Mouse (Mus musculus) neural tube, embryonic 15.5 days (tissue): ENCODE measurements at regions not wholly inside any gene's neighbourhood (a gene's known extent, or its start where the extent isn't known, plus 50 kb on each side); places are given as distances from the start of the nearest gene placed in this dataset.
A peak's percentile ranks its signal among the peaks of the same experiment; 100 is the strongest.

Experiments
- ATAC-seq: fragments of 200-750 bp; cut with Nextera tagmentation; 2 replicates; pipeline ENCODE4 v1.8.0; 2017; ENCODE audit warnings: mild to moderate bottlenecking, moderate TSS enrichment, moderate library complexity; ENCODE audit not compliant: low FRiP score
- H3K27ac ChIP-seq: fragments of 300-500 bp; sonication (generic); replicated peaks from 2 replicates; pipeline ENCODE4 v1.5.1; 2015; ENCODE audit warnings: mild to moderate bottlenecking, inconsistent platforms
- H3K27me3 ChIP-seq: fragments of 300-500 bp; sonication (generic); replicated peaks from 2 replicates; pipeline ENCODE4 v1.6.1; 2015; ENCODE audit warnings: inconsistent platforms
- H3K36me3 ChIP-seq: fragments of 300-500 bp; sonication (generic); 2 replicates; pipeline ENCODE4 v1.6.1; 2015; ENCODE audit warnings: inconsistent platforms
- H3K4me1 ChIP-seq: fragments of 300-500 bp; sonication (generic); 2 replicates; pipeline ENCODE4 v1.6.1; 2015; ENCODE audit warnings: inconsistent platforms
- H3K4me2 ChIP-seq: fragments of 300-500 bp; sonication (generic); 2 replicates; pipeline ENCODE4 v1.6.1; 2015; ENCODE audit warnings: inconsistent platforms, mild to moderate bottlenecking, moderate library complexity
- H3K4me3 ChIP-seq: fragments of 300-500 bp; sonication (generic); replicated peaks from 2 replicates; pipeline ENCODE4 v1.5.1; 2015; ENCODE audit warnings: mild to moderate bottlenecking, inconsistent platforms
- H3K9ac ChIP-seq: fragments of 300-500 bp; sonication (generic); replicated peaks from 2 replicates; pipeline ENCODE4 v1.6.1; 2015; ENCODE audit warnings: mild to moderate bottlenecking, inconsistent platforms
- H3K9me3 ChIP-seq: fragments of 300-500 bp; sonication (generic); replicated peaks from 2 replicates; pipeline ENCODE4 v1.6.1; 2016; ENCODE audit warnings: inconsistent platforms
- WGBS: fragments of 180-500 bp; shearing (Covaris S2); methylation state at CpG from one replicate; pipeline ENCODE4 v1.1.7; 2015; ENCODE audit warnings: mixed read lengths; 5-methylcytosine and 5-hydroxymethylcytosine counted together

DNA sequence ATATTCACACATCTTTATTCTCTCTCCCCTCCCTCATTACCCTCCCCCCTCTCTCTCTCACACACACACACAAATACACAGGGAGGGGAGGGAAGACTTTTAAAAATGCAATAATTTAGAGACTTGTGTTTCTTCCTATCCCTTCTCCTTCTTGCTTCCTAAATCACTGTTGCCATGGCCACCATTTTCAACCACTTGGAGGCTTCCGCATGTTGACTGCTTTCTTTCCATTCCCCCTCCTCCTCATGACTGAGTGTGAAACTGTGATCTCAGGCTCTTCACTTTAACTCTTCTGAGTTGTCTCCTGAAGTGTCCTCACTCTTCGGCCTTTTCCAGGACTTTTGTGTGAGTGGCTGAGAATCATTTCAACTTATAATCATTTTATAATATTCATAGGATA, 81.2 kb upstream of the Daam1 start:
- Histone ChIP-seq H3K4me1 (peaks cover 20% of the 10 kb centered on the region), H3K27ac (no peak overlapping the region), H3K4me2 (no peak overlapping the region), H3K9ac (no peak overlapping the region), H3K27me3 (no peaks in the 10 kb centered on the region), H3K4me3 (no peak overlapping the region), H3K9me3 (no peaks in the 10 kb centered on the region), H3K36me3 (no peaks in the 10 kb centered on the region)
- no peak for ATAC-seq
- 74% methylated on average over 2 of the region's 2 CpGs for WGBS

DNA sequence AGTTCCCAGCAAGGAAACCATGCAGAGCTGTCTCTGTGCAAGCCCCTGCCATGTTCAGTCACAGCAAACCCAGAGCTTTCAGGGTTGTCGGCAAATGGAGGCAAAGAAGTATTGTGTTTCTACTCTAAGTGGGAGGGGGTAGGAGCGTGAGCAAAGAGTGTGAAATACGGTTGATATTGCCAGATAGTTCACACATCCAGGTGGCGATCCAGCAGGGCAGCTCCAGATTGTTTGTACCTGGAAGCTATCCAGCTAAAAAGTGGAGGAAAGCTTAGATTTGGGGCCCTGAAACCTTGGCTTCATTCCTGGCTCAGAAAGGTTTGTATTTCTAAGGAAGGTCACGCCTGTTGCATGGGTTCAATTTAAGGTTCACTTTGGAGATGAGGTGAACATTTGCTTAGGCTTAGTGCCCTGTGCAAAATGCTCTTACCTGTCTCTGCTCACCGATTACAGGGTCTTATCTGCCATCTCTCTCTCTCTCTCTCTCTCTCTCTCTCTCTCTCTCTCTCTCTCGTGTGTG, 78.1 kb upstream of the Daam1 start:
- Histone ChIP-seq H3K27ac (no peak overlapping the region), H3K4me3 (no peak overlapping the region), H3K4me1 (peaks cover 14% of the 10 kb centered on the region), H3K9ac (no peak overlapping the region), H3K4me2 (no peak overlapping the region), H3K36me3 (no peaks in the 10 kb centered on the region), H3K27me3 (no peaks in the 10 kb centered on the region), H3K9me3 (no peaks in the 10 kb centered on the region)
- 70% methylated on average over 7 of the region's 7 CpGs for WGBS
- no peak for ATAC-seq

DNA sequence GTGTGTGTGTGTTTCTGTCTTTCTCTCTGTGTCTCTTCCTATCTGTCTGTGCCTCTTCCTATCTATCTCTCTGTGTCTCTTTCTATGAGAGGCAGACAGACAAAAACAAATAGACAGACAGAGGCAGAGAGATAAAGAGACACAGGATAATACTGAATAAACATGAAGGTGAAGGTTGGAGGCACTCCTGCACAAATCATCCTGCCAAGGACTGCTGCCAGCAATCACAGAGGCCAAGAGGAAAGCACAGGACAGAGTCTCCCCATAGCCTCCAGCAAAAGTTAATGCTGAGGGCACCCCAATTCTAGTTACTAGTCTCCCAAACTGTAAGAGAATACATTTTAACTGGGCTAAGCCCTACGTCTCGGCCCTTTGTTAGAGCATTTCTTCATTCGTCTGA, 77.6 kb upstream of the Daam1 start:
- H3K4me2 ChIP-seq: no peak overlapping the region
- H3K9me3 ChIP-seq: no peaks in the 10 kb centered on the region
- WGBS: 87% methylated on average over 3 of the region's 3 CpGs
- H3K27me3 ChIP-seq: no peaks in the 10 kb centered on the region
- no peak overlapping the region for H3K4me3 ChIP-seq
- peaks cover 9% of the 10 kb centered on the region for H3K4me1 ChIP-seq
- no peaks in the 10 kb centered on the region for H3K36me3 ChIP-seq
- ATAC-seq: no peak
- H3K27ac ChIP-seq: no peak overlapping the region
- H3K9ac ChIP-seq: no peak overlapping the region

DNA sequence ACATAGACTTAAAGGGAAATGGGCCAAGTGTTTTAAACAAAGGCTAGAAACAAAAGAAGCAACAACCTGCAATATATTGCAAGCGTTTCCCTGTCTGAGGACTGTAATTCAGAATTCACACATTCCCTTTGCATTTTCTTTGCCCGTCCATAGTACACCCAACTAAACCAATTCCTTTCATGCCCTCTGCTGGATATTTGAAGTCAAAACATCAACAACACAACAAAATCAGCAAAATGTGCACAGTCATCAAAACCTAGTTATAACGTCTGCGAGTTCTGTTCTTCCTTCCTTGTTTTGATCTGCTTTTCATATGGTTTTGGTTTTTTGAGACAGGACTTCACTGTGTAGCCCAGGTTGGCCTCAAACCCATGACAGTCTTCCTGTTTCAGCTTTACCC, 67.7 kb upstream of the Daam1 start:
- Histone ChIP-seq H3K27ac (no peak overlapping the region), H3K9me3 (no peaks in the 10 kb centered on the region), H3K4me3 (no peak overlapping the region), H3K36me3 (no peaks in the 10 kb centered on the region), H3K27me3 (no peaks in the 10 kb centered on the region), H3K4me1 (no peaks in the 10 kb centered on the region), H3K4me2 (peak overlapping the region; percentile 29), H3K9ac (no peak overlapping the region)
- ATAC-seq: no peak
- WGBS: 53% methylated on average over 4 of the region's 4 CpGs

DNA sequence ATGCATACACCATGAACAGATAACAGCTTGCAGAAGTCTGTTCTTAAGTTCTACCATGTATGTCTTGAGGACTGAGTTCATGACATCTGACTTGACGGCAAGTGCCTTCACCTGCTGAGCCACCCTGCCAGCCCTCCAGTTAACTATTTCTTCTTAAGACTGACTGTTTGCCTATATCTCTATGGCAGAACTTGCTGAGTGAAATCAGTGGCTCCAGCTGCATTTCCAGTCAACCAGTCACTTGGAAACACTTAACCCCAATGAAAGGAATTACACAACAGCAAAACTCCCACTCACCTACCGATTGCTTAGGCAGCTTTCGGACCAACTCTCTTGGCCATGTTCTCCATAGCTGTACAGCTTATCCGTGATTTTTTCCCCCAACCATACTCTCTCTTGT, 64.8 kb upstream of the Daam1 start:
- 95% methylated on average over 4 of the region's 4 CpGs for WGBS
- H3K36me3 ChIP-seq: no peaks in the 10 kb centered on the region
- no peak for ATAC-seq

DNA sequence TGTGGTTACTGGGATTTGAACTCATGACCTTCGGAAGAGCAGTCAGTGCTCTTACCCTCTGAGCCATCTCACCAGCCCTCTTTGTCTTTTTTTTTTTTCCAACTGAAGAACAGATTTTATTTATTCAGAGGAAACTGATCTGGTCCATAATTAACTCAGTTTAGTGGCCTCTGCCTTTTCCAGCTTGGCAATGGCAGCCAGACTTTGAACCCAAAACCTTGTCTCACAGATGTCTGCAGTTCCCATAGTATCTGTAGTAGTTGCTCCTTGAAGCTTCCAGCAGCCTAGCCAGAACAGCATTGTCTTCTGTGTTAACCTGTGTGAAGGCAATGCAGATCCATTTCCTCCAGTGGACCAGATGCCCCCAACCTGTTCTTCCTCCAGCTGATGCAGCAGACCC, 64.2 kb upstream of the Daam1 start:
- Histone ChIP-seq H3K9ac (no peak overlapping the region), H3K27ac (no peak overlapping the region), H3K9me3 (no peaks in the 10 kb centered on the region), H3K4me2 (no peak overlapping the region), H3K4me1 (peaks cover 7% of the 10 kb centered on the region; the same call in 1 of the 2 replicates), H3K27me3 (no peaks in the 10 kb centered on the region), H3K4me3 (no peak overlapping the region), H3K36me3 (no peaks in the 10 kb centered on the region)
- 100% methylated on average over 1 of the region's 1 CpGs for WGBS
- ATAC-seq: no peak

More for the DNA sequence above, 64.8 kb upstream of the Daam1 start:
- Histone ChIP-seq H3K9ac (no peak overlapping the region), H3K4me1 (peaks cover 7% of the 10 kb centered on the region; the same call in 1 of the 2 replicates), H3K4me2 (no peak overlapping the region), H3K9me3 (no peaks in the 10 kb centered on the region), H3K27ac (no peak overlapping the region), H3K4me3 (no peak overlapping the region), H3K27me3 (no peaks in the 10 kb centered on the region)

DNA sequence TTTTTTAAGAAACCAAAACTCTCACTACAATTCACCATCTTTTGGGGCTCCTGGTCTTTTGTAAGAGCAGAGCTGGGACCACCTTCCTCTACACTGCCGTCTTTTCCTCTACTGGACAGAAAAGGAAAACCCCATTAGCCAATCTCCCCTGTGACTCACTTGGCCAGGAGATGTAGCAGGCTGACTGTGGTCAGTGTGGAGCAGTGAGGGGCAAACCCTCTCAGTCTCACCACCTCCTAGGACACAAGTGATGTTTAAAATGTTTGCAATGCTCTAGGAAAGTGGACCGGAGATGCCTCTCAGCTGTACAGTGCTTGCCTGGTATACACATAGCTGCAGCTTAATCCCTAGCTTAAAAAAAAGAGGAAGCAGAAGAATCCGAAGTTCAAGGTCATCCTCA, 63.0 kb upstream of the Daam1 start:
- 57% methylated on average over 3 of the region's 3 CpGs for WGBS
- H3K4me3 ChIP-seq: no peak overlapping the region
- ATAC-seq: no peak

DNA sequence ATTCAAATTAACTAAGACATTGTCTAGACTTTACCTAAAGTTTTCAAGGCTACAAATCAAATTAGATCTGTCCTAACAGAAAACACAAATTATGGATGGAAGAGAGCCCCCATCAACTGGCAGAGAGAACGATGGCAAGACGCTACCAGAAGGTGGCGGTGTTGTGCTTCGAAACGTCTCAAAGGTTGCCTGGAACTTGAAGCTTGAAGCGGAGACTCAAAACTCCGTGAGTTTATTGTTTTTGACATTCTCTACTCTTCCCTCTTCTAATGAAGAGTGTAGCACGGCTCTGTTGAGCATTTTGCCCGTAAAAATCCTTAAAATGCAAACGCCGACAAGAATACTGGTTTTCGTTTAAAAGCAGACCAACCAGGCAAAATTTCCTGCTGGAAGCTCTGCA, 62.4 kb upstream of the Daam1 start:
- H3K36me3 ChIP-seq: no peaks in the 10 kb centered on the region
- peaks cover 7% of the 10 kb centered on the region; the same call in 1 of the 2 replicates for H3K4me1 ChIP-seq
- peak overlapping the region; percentile 23; the same call in 1 of the 2 replicates for H3K4me3 ChIP-seq
- no peaks in the 10 kb centered on the region for H3K9me3 ChIP-seq
- H3K9ac ChIP-seq: no peak overlapping the region
- ATAC-seq: no peak
- 4% methylated on average over 12 of the region's 12 CpGs for WGBS
- H3K27ac ChIP-seq: no peak overlapping the region
- peak overlapping the region; percentile 51 for H3K4me2 ChIP-seq
- H3K27me3 ChIP-seq: no peaks in the 10 kb centered on the region

More for the DNA sequence above, 63.0 kb upstream of the Daam1 start:
- Histone ChIP-seq H3K36me3 (no peaks in the 10 kb centered on the region), H3K27me3 (no peaks in the 10 kb centered on the region), H3K4me2 (no peak overlapping the region), H3K4me1 (peaks cover 7% of the 10 kb centered on the region; the same call in 1 of the 2 replicates), H3K27ac (no peak overlapping the region), H3K9me3 (no peaks in the 10 kb centered on the region), H3K9ac (no peak overlapping the region)

DNA sequence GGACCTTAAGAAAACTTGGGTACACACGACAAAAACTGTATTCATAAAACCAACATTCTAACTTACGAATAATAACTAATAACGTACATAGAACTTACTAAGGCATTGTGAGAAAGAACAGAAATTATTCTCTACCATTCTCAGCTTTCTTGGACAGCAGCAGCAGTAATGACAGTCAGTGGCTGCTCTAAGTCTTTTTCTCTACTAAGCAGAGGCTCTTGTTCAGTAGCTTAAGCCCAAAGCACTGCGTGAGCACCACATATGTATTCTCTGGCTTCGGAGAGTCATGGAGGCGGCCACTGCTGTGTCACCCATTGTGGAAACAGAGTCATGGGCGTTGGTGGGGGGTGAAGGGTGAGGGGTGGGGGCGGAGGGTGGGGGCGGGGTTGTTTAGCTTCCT, 62.0 kb upstream of the Daam1 start:
- no peaks in the 10 kb centered on the region for H3K9me3 ChIP-seq
- 34% methylated on average over 9 of the region's 9 CpGs for WGBS
- ATAC-seq: no peak
- H3K9ac ChIP-seq: no peak overlapping the region
- peak overlapping the region; percentile 51 for H3K4me2 ChIP-seq
- peak overlapping the region; percentile 23; the same call in 1 of the 2 replicates for H3K4me3 ChIP-seq
- peaks cover 7% of the 10 kb centered on the region; the same call in 1 of the 2 replicates for H3K4me1 ChIP-seq
- H3K27ac ChIP-seq: no peak overlapping the region
- no peaks in the 10 kb centered on the region for H3K36me3 ChIP-seq
- H3K27me3 ChIP-seq: no peaks in the 10 kb centered on the region

DNA sequence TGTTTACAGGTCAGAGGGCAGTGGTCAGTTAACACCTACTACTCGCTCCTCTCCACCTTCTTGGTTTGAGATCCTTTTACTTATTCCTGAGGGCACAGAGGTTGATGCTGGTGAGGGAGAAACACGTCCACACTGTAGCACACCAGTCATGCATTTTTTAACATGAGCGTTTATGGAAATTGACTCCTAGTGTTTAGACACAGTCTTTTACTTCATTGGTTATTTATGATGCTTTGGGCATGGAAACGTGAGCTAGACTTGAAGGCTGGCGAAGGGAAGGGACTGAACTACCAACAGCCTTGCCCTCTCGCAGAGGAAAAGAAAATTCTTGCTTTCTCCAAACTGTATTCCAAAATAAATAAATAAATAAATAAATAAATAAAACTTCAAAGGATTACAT, 61.6 kb upstream of the Daam1 start:
- Histone ChIP-seq H3K27me3 (no peaks in the 10 kb centered on the region), H3K4me3 (no peak overlapping the region), H3K9ac (no peak overlapping the region), H3K27ac (no peak overlapping the region), H3K36me3 (no peaks in the 10 kb centered on the region), H3K4me1 (peaks cover 7% of the 10 kb centered on the region; the same call in 1 of the 2 replicates), H3K9me3 (no peaks in the 10 kb centered on the region), H3K4me2 (peak overlapping the region; percentile 51; the same call in 1 of the 2 replicates)
- no peak for ATAC-seq
- 50% methylated on average over 6 of the region's 6 CpGs for WGBS

DNA sequence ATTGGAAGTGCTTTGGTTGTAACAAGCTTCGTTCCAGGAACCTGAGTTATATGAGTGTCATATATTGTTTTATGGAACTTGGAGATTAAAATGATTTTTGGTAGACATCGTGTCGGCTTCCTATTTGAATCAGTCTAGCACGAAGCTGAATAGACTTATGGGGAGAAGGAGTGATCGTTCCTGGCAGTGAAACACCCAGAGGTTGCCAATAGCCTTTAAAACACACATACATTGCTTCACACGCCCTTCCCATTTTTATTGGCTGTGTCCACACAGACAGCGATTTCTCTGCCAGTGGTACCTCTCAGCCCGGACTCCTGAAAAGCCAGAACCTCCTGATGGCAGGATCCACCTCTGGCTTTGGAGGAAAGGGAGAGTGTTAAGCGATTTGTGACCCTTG, 57.0 kb upstream of the Daam1 start:
- ATAC-seq: no peak
- Histone ChIP-seq H3K9me3 (no peaks in the 10 kb centered on the region), H3K4me3 (no peak overlapping the region), H3K36me3 (no peaks in the 10 kb centered on the region), H3K9ac (no peak overlapping the region), H3K27ac (no peak overlapping the region), H3K4me1 (peaks cover 12% of the 10 kb centered on the region), H3K27me3 (no peaks in the 10 kb centered on the region), H3K4me2 (no peak overlapping the region)
- 75% methylated on average over 9 of the region's 9 CpGs for WGBS

DNA sequence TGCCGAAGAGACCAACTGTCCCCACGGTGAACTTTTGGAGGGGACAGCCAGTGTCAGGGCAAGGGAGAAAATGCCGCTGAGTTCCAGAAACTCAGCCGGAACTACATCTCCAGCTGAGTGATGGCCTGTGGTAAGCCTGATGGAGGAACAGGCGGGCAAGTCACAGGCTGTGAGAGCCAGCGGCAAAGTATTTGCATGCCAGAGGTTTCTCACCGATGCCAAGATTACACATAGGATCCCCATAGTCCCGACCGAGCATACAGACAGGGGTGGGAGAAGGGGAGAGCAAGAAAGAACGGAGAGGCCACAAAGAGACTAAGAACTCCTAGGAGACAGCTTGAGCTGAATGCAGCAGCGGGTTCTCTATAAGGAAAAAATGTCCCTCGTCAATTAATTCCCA, 55.8 kb upstream of the Daam1 start:
- no peaks in the 10 kb centered on the region for H3K27me3 ChIP-seq
- H3K9ac ChIP-seq: no peak overlapping the region
- no peak for ATAC-seq
- WGBS: 75% methylated on average over 12 of the region's 12 CpGs
- no peak overlapping the region for H3K4me2 ChIP-seq
- H3K4me3 ChIP-seq: no peak overlapping the region
- H3K4me1 ChIP-seq: peaks cover 9% of the 10 kb centered on the region
- H3K9me3 ChIP-seq: no peaks in the 10 kb centered on the region
- H3K36me3 ChIP-seq: no peaks in the 10 kb centered on the region
- no peak overlapping the region for H3K27ac ChIP-seq
